Mouse (Mus musculus) intestine, embryonic 16.5 days (tissue): ENCODE results near the gene Mrpl37. TPM values are rescaled to one million over a fixed set of nuclear protein-coding genes. Genes with fewer than 3 reads are reported as not detected.

Experiments used
- ATAC-seq: fragments of 200-750 bp; cut with Nextera tagmentation; 2 replicates; pipeline ENCODE4 v1.8.0; 2017; ENCODE audit warnings: moderate TSS enrichment, moderate library complexity
- H3K27ac ChIP-seq: fragments of 300-500 bp; sonication (generic); 2 replicates; pipeline ENCODE4 v1.5.1; 2014; ENCODE audit warnings: mild to moderate bottlenecking, low read length
- H3K27me3 ChIP-seq: fragments of 300-500 bp; sonication (generic); replicated peaks from 2 replicates; pipeline ENCODE4 v1.6.1; 2014; ENCODE audit warnings: low read length, control low read depth, mixed read lengths; ENCODE audit not compliant: control insufficient read depth, insufficient read depth
- H3K36me3 ChIP-seq: fragments of 300-500 bp; sonication (generic); 2 replicates; pipeline ENCODE4 v1.6.1; 2014; ENCODE audit warnings: low read length, control low read depth; ENCODE audit not compliant: control insufficient read depth, insufficient read depth
- H3K4me1 ChIP-seq: fragments of 300-500 bp; sonication (generic); 2 replicates; pipeline ENCODE4 v1.6.1; 2014; ENCODE audit warnings: low read length, control low read depth, mixed read lengths; ENCODE audit not compliant: control insufficient read depth, insufficient read depth
- H3K4me2 ChIP-seq: fragments of 300-500 bp; sonication (generic); 2 replicates; pipeline ENCODE4 v1.6.1; 2014; ENCODE audit warnings: low read depth, low read length, control low read depth
- H3K4me3 ChIP-seq: fragments of 300-500 bp; sonication (generic); 2 replicates; pipeline ENCODE4 v1.5.1; 2014; ENCODE audit warnings: mild to moderate bottlenecking, low read length
- H3K9ac ChIP-seq: fragments of 300-500 bp; sonication (generic); 2 replicates; pipeline ENCODE4 v1.6.1; 2014; ENCODE audit warnings: low read depth, low read length
- H3K9me3 ChIP-seq: fragments of 300-500 bp; sonication (generic); 2 replicates; pipeline ENCODE4 v1.6.1; 2016; ENCODE audit warnings: low read length, control low read depth; ENCODE audit not compliant: control insufficient read depth
- WGBS: fragments of 180-500 bp; shearing (Covaris S2); extraction: QIAGEN DNeasy Blood & Tissue Kit; methylation state at CpG from one replicate; pipeline ENCODE4 v1.1.7; 2014; 5-methylcytosine and 5-hydroxymethylcytosine counted together
- polyA plus RNA-seq: library from polyadenylated mRNA; unstranded; fragments of >200 nt; fragmentation: Nextera tagmentation; extraction: Ambion mirVana; gene quantifications from 2 replicates; pipeline ENCODE4 v1.2.1, GENCODE M21; 2015

Gene Mrpl37
- polyA plus RNA-seq, 1 experiment from 2014 or later = 117 TPM

GRCm38 (mm10) chr4:107026451-107026850 lies 40.2 kb downstream of the Mrpl37 start:
- peaks cover 6% of the 10 kb centered on the region; the same call in 1 of the 2 replicates for H3K36me3 ChIP-seq
- H3K27ac ChIP-seq = no peak overlapping the region
- H3K4me1 ChIP-seq = peaks cover 17% of the 10 kb centered on the region
- no peak for ATAC-seq
- WGBS = 51% methylated on average over 8 of the region's 8 CpGs
- H3K9ac ChIP-seq = no peak overlapping the region
- H3K9me3 ChIP-seq = no peaks in the 10 kb centered on the region
- no peak overlapping the region for H3K4me2 ChIP-seq
- no peak overlapping the region for H3K4me3 ChIP-seq
- no peaks in the 10 kb centered on the region for H3K27me3 ChIP-seq

GRCm38 (mm10) chr4:107025369-107025768 lies 41.3 kb downstream of the Mrpl37 start:
- Histone ChIP-seq H3K9ac (0 out of 2 replicates have a peak overlapping the region, but pooled peaks have one; percentile 9), H3K27me3 (no peaks in the 10 kb centered on the region), H3K27ac (peak overlapping the region; percentile 69), H3K4me1 (peaks cover 24% of the 10 kb centered on the region), H3K9me3 (no peaks in the 10 kb centered on the region), H3K36me3 (no peaks in the 10 kb centered on the region; the same call in 1 of the 2 replicates), H3K4me3 (no peak overlapping the region), H3K4me2 (no peak overlapping the region)
- no peak for ATAC-seq
- WGBS = 82% methylated on average over 5 of the region's 5 CpGs

- no peaks in the 10 kb centered on the region for H3K27me3 ChIP-seq
- H3K9me3 ChIP-seq = no peaks in the 10 kb centered on the region
- H3K9ac ChIP-seq = no peak overlapping the region
- H3K4me1 ChIP-seq = peaks cover 28% of the 10 kb centered on the region
- H3K4me3 ChIP-seq = no peak overlapping the region
- no peak overlapping the region; the same call in 1 of the 2 replicates for H3K4me2 ChIP-seq
- 60% methylated on average over 7 of the region's 7 CpGs for WGBS
- peak; percentile 82 for ATAC-seq
- peak overlapping the region; percentile 69 for H3K27ac ChIP-seq
- no peaks in the 10 kb centered on the region; the same call in 1 of the 2 replicates for H3K36me3 ChIP-seq
These were observed 41.8 kb downstream of the Mrpl37 start for GRCm38 (mm10) chr4:107024899-107025298.

- no peak overlapping the region for H3K4me3 ChIP-seq
- H3K36me3 ChIP-seq = no peaks in the 10 kb centered on the region
- 59% methylated on average over 3 of the region's 3 CpGs for WGBS
- ATAC-seq = no peak
- peaks cover 49% of the 10 kb centered on the region for H3K4me1 ChIP-seq
- H3K27me3 ChIP-seq = no peaks in the 10 kb centered on the region
- no peak overlapping the region for H3K9ac ChIP-seq
- no peak overlapping the region for H3K4me2 ChIP-seq
- 0 out of 2 replicates have a peak overlapping the region, but pooled peaks have one; percentile 55 for H3K27ac ChIP-seq
- H3K9me3 ChIP-seq = no peaks in the 10 kb centered on the region
These were observed 45.2 kb downstream of the Mrpl37 start for GRCm38 (mm10) chr4:107021464-107021863.

GRCm38 (mm10) chr4:107020287-107021000 lies 46.2 kb downstream of the Mrpl37 start:
- H3K4me3 ChIP-seq = no peak overlapping the region
- H3K36me3 ChIP-seq = no peaks in the 10 kb centered on the region
- no peaks in the 10 kb centered on the region for H3K9me3 ChIP-seq
- peak; percentile 44 for ATAC-seq
- H3K9ac ChIP-seq = no peak overlapping the region
- peaks cover 52% of the 10 kb centered on the region for H3K4me1 ChIP-seq
- H3K4me2 ChIP-seq = no peak overlapping the region
- WGBS = 60% methylated on average over 5 of the region's 5 CpGs
- peak overlapping the region; percentile 55 for H3K27ac ChIP-seq
- no peaks in the 10 kb centered on the region for H3K27me3 ChIP-seq

GRCm38 (mm10) chr4:107019027-107019426 lies 47.6 kb downstream of the Mrpl37 start:
- no peaks in the 10 kb centered on the region for H3K9me3 ChIP-seq
- no peak overlapping the region for H3K4me2 ChIP-seq
- H3K27ac ChIP-seq = peak overlapping the region; percentile 14
- H3K27me3 ChIP-seq = no peaks in the 10 kb centered on the region
- no peak overlapping the region for H3K4me3 ChIP-seq
- no peak for ATAC-seq
- H3K9ac ChIP-seq = peak overlapping the region; percentile 36; the same call in 1 of the 2 replicates
- H3K4me1 ChIP-seq = peaks cover 56% of the 10 kb centered on the region
- H3K36me3 ChIP-seq = no peaks in the 10 kb centered on the region
- WGBS = 29% methylated on average over 7 of the region's 7 CpGs

- Histone ChIP-seq H3K4me1 (peaks cover 58% of the 10 kb centered on the region), H3K4me3 (no peak overlapping the region), H3K4me2 (no peak overlapping the region), H3K9ac (peak overlapping the region; percentile 36; the same call in 1 of the 2 replicates), H3K27ac (peak overlapping the region; percentile 14), H3K9me3 (no peaks in the 10 kb centered on the region), H3K36me3 (no peaks in the 10 kb centered on the region), H3K27me3 (no peaks in the 10 kb centered on the region)
- WGBS = 59% methylated on average over 3 of the region's 3 CpGs
- ATAC-seq = no peak
These were observed 48.1 kb downstream of the Mrpl37 start for GRCm38 (mm10) chr4:107018521-107018920.

- Histone ChIP-seq H3K4me1 (peaks cover 58% of the 10 kb centered on the region), H3K4me2 (no peak overlapping the region), H3K9ac (no peak overlapping the region), H3K36me3 (no peaks in the 10 kb centered on the region), H3K27me3 (no peaks in the 10 kb centered on the region), H3K9me3 (no peaks in the 10 kb centered on the region), H3K27ac (no peak overlapping the region), H3K4me3 (no peak overlapping the region)
- no peak for ATAC-seq
These were observed 49.4 kb downstream of the Mrpl37 start for GRCm38 (mm10) chr4:107017257-107017656.

- H3K4me2 ChIP-seq = no peak overlapping the region
- 0 out of 2 replicates have a peak overlapping the region, but pooled peaks have one; percentile 20 for H3K9ac ChIP-seq
- ATAC-seq = 0 out of 2 replicates have a peak, but pooled peaks have one; percentile 21
- WGBS = 49% methylated on average over 13 of the region's 13 CpGs
- H3K4me3 ChIP-seq = no peak overlapping the region
- no peaks in the 10 kb centered on the region for H3K9me3 ChIP-seq
- peaks cover 56% of the 10 kb centered on the region for H3K4me1 ChIP-seq
- H3K36me3 ChIP-seq = no peaks in the 10 kb centered on the region
- no peaks in the 10 kb centered on the region for H3K27me3 ChIP-seq
- H3K27ac ChIP-seq = peak overlapping the region; percentile 10
These were observed 50.6 kb downstream of the Mrpl37 start for GRCm38 (mm10) chr4:107015971-107016511.
